Mouse (Mus musculus) G1E (cell line): ENCODE measurements around the gene Prb1. TPM values are rescaled to one million over a fixed set of nuclear protein-coding genes. Genes with fewer than 3 reads are reported as not detected.
"Not testable (repeated sequence)": the region's sequence is repeated elsewhere in the genome, so short reads cannot be mapped to it uniquely, and the experiment has no call there.

Experiments
- ATAC-seq: 2 replicates; pipeline ENCODE4 v1.8.0; 2016; ENCODE audit warnings: mild to moderate bottlenecking; ENCODE audit not compliant: insufficient number of reproducible peaks, poor library complexity, low FRiP score, severe bottlenecking; ENCODE audit errors: extremely low read depth
- DNase-seq: peaks from one replicate; pipeline ENCODE4 v3.0.0; 2012; ENCODE audit warnings: low spot score
- H3K27me3 ChIP-seq: 2 replicates; pipeline ENCODE4 v1.6.1; 2012; ENCODE audit warnings: mild to moderate bottlenecking, low read length, inconsistent platforms; ENCODE audit not compliant: insufficient read depth
- H3K36me3 ChIP-seq: replicated peaks from 2 replicates; pipeline ENCODE3; 2012; ENCODE audit warnings: mild to moderate bottlenecking, inconsistent platforms
- H3K4me1 ChIP-seq: 2 replicates; pipeline ENCODE4 v1.6.1; 2012; ENCODE audit warnings: low read depth, low read length, inconsistent platforms, mixed read lengths; ENCODE audit not compliant: insufficient read depth
- H3K4me3 ChIP-seq: 2 replicates; pipeline ENCODE4 v1.5.1; 2012; ENCODE audit warnings: low read depth, mild to moderate bottlenecking, inconsistent platforms, low read length, moderate library complexity, mixed read lengths
- H3K9me3 ChIP-seq: replicated peaks from 2 replicates; pipeline ENCODE4 v1.6.1; 2012; ENCODE audit warnings: inconsistent platforms
- polyA plus RNA-seq: library from polyadenylated mRNA; stranded (reverse); fragments of >175 nt; gene quantifications from 2 replicates; pipeline ENCODE4 v1.2.3, GENCODE M21; 2012
- total RNA-seq, 2 experiments: library from RNA; stranded (forward) in 1 of 2; stranded (reverse) in 1 of 2; fragments of 200-1000 nt in 1 of 2; fragments of >200 nt in 1 of 2; fragmentation: Nextera tagmentation in 1 of 2; gene quantifications; 2 replicates each; pipeline ENCODE4 v1.2.3; 2014 to 2017

The Prb1 gene
- total RNA-seq (2014; fragmentation: Nextera tagmentation), result not detected in 2 replicates
- total RNA-seq (2017), result 0.05 TPM in 1 of 2 replicates, not detected in the other
- polyA plus RNA-seq, result not detected in 2 replicates

- H3K27me3 ChIP-seq, H3K36me3 ChIP-seq, ATAC-seq, DNase-seq, H3K9me3 ChIP-seq, H3K4me1 ChIP-seq, H3K4me3 ChIP-seq: not testable (repeated sequence)
These were observed at the start of gene Prb1 for GRCm38 (mm10) chr6:132210421-132210820. Prb1 (minus strand) TSS chr6:132210521.

Other genes with a start within 250 kb of the Prb1 start
- gene Prpmp5, start 104.2 kb upstream of the Prb1 start, total RNA-seq (2014; fragmentation: Nextera tagmentation), result not detected in 2 replicates
- gene Prpmp5, start 104.2 kb upstream of the Prb1 start, total RNA-seq (2017), result not detected in 2 replicates
- not detected in 2 replicates for gene Prpmp5, start 104.2 kb upstream of the Prb1 start, polyA plus RNA-seq
- not detected in 2 replicates for gene Gm8882, start 153.6 kb upstream of the Prb1 start, total RNA-seq (2014; fragmentation: Nextera tagmentation)
- gene Gm8882, start 153.6 kb upstream of the Prb1 start, total RNA-seq (2017), result 0.11 TPM in 1 of 2 replicates, not detected in the other
- gene Gm8882, start 153.6 kb upstream of the Prb1 start, polyA plus RNA-seq, result not detected in 2 replicates